Mouse (Mus musculus): Measurements from ENCODE around the gene Slc16a13. TPM values are rescaled to one million over a fixed set of nuclear protein-coding genes. Genes with fewer than 3 reads are reported as not detected.
A peak's percentile ranks its signal among the peaks of the same experiment; 100 is the strongest.

Slc16a13 gene
- polyA plus RNA-seq, 1 experiment: 11.3 TPM

GRCm38 (mm10) chr11:70234037-70234436 lies 13.2 kb upstream of the Slc16a13 start:
- 50% methylated on average over 5 of the region's 5 CpGs for WGBS
- peak; percentile 55; the same call in 1 of the 2 replicates for TF ChIP-seq POLR2A (IDR thresholded peaks at IDR 0.05; ENCODE audit: borderline replicate concordance, extremely low read depth, low read depth, low read length)
- no peak for TF ChIP-seq CTCF (IDR thresholded peaks at IDR 0.05; ENCODE audit: insufficient read depth, low read length)
- peak; percentile 22 for DNase-seq
- peak overlapping the region; percentile 49 for H3K4me3 ChIP-seq (replicated peaks; ENCODE audit: extremely low read depth, low read depth, low read length)
- H3K4me1 ChIP-seq (ENCODE audit: control insufficient read depth, insufficient read depth, low read length): peaks cover 10% of the 10 kb centered on the region

GRCm38 (mm10) chr11:70233016-70233415 lies 12.2 kb upstream of the Slc16a13 start:
- peaks cover 8% of the 10 kb centered on the region for H3K4me1 ChIP-seq (ENCODE audit: control insufficient read depth, insufficient read depth, low read length)
- whole genome bisulfite sequencing: 35% methylated on average over 8 of the region's 8 CpGs
- TF ChIP-seq POLR2A (IDR thresholded peaks at IDR 0.05; ENCODE audit: borderline replicate concordance, extremely low read depth, low read depth, low read length) (0 out of 2 replicates have a peak, but pooled peaks have one; percentile 12), CTCF (IDR thresholded peaks at IDR 0.05; ENCODE audit: insufficient read depth, low read length) (no peak)
- DNase-seq: peak; percentile 27
- peak overlapping the region; percentile 83 for H3K4me3 ChIP-seq (replicated peaks; ENCODE audit: extremely low read depth, low read depth, low read length)

GRCm38 (mm10) chr11:70232546-70232945 lies 11.7 kb upstream of the Slc16a13 start:
- H3K4me3 ChIP-seq (replicated peaks; ENCODE audit: extremely low read depth, low read depth, low read length): peak overlapping the region; percentile 83
- TF ChIP-seq POLR2A (IDR thresholded peaks at IDR 0.05; ENCODE audit: borderline replicate concordance, extremely low read depth, low read depth, low read length) (0 out of 2 replicates have a peak, but pooled peaks have one; percentile 2), CTCF (IDR thresholded peaks at IDR 0.05; ENCODE audit: insufficient read depth, low read length) (no peak)
- H3K4me1 ChIP-seq (ENCODE audit: control insufficient read depth, insufficient read depth, low read length): peaks cover 8% of the 10 kb centered on the region
- DNase-seq: peak; percentile 57
- 17% methylated on average over 9 of the region's 10 CpGs for WGBS

DNA sequence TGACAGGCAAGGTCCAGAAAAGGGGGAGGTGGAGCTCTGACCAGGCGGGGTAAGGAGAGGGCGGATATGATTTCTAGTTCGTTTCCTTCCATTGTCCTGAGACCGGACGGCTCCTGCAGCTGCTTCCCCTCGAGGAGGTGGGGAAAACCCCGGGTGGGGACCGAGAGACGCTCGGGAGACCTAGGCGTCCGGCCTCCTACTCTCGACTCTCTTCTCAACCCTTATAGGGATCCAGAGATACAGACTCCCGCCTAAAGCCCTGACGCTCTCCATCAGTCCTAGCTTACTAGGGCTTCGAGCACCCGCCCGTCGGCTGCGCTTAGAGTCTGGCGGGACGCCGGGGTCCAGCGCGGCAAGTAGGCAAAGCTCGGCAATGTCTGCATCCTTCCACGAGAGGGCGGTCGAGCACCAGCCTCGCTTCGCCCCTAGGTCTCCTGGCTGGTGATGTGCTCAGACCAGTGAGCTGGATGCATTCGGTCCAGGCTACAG lies 9.4 kb upstream of the Slc16a13 start:
- under 1% methylated on average over 32 of the region's 32 CpGs for WGBS
- peak; percentile 92 for TF ChIP-seq CTCF (IDR thresholded peaks at IDR 0.05; ENCODE audit: insufficient read depth, low read length)
- peak; percentile 49; the same call in 1 of the 2 replicates for TF ChIP-seq POLR2A (IDR thresholded peaks at IDR 0.05; ENCODE audit: borderline replicate concordance, extremely low read depth, low read depth, low read length)
- DNase-seq: peak; percentile 87
- peak overlapping the region; percentile 73 for H3K4me3 ChIP-seq (replicated peaks; ENCODE audit: extremely low read depth, low read depth, low read length)
- H3K4me1 ChIP-seq (ENCODE audit: control insufficient read depth, insufficient read depth, low read length): peaks cover 9% of the 10 kb centered on the region

DNA sequence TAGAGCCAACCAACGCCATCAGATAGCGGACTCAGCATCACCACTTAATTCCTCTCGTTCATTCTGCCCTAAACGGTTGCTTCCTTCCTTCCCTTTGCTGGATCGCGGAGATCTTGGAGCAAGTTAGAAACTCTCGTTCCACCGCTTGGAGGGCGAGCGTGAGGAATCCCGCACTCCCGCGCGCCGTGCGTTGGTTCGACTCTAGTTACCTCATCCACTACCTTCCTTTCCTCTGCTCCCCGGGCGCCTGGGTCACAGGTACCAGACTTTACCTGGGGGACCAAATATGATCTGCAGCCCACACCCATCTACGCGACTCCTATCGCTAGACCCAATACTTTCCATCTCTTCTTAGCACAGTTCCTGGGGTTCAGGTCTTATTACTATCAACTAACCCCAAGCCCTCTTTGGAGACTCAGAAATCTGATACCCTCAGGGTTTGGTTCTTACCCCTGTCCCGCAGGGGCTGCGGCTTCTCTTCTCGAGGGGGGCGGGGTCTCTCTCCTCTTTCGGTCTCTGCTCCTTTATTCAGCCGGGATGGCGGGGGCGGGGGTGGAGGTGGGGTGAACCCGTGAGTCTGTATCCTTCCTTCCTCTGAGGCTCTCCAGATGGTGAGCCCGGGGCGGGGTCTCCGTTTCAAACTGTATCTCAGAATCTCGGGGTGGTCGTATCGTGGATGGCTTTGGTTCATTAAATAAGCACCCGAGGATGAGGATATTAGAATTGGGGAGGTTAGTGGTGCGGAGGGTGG lies 8.6 kb upstream of the Slc16a13 start, which contains the start of gene Bcl6b:
Bcl6b (minus strand) TSS at position 539 of the 751 bp plus-strand sequence.
- peak within 1 kb of the TSS; percentile 73 for H3K4me3 ChIP-seq (replicated peaks; ENCODE audit: extremely low read depth, low read depth, low read length)
- peaks cover 9% of the 10 kb centered on the region for H3K4me1 ChIP-seq (ENCODE audit: control insufficient read depth, insufficient read depth, low read length)
- TF ChIP-seq POLR2A (IDR thresholded peaks at IDR 0.05; ENCODE audit: borderline replicate concordance, extremely low read depth, low read depth, low read length) (no peak), CTCF (IDR thresholded peaks at IDR 0.05; ENCODE audit: insufficient read depth, low read length) (no peak)
- no peak for DNase-seq
- 1% methylated on average over 39 of the region's 39 CpGs for WGBS

DNA sequence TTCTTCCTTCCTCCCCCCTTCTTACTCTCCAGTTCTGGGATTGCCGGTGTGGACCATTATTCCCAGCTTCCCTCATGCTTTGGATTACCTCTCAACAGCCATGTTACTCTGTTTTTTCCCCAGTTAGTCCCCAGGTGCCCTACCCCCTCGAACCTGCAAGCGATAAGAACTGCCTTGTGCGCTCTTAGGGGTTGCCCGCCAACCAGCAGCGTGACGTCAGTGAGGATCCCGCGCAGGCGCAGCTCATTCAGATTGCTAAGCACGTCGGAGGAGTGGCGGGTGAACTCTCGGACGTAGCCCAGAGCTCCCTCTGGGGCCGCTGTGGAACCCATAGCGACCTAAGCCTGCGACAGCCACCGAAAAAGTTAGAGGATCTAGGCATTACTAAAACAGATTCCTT lies 8.0 kb upstream of the Slc16a13 start:
- peak; percentile 83 for DNase-seq
- Histone ChIP-seq H3K4me3 (replicated peaks; ENCODE audit: extremely low read depth, low read depth, low read length) (peak overlapping the region; percentile 63), H3K4me1 (ENCODE audit: control insufficient read depth, insufficient read depth, low read length) (peaks cover 5% of the 10 kb centered on the region)
- TF ChIP-seq CTCF (IDR thresholded peaks at IDR 0.05; ENCODE audit: insufficient read depth, low read length) (no peak), POLR2A (IDR thresholded peaks at IDR 0.05; ENCODE audit: borderline replicate concordance, extremely low read depth, low read depth, low read length) (peak; percentile 63; the same call in 1 of the 2 replicates)
- 1% methylated on average over 19 of the region's 19 CpGs for WGBS

DNA sequence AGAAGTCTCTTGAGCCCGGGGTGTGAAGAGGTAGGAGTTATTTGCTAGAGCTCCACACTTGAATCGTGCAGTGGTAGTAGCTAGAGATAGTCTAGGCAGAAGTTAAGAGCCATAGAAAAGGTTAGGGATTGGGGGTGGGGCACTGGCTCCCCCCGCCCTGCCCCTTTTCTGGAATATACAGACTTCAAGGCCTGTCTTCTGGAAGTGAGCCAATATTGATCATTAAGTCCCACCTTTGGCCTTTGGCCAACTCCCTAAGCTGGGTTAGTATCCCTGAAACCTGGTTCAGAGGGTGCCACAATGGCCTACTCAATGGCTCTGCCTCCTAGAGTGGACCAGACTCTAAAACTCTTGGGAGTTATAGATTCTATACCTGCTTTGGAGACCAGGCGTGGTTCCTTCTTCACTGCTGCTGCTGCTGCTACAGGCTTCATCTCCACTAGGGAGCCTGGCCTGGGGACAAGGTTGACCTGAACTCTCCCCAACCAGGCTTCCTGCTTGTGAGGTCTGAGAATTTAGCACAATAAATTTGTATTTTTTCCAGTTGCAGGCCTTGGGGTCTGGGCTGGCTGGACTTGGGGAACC lies 6.9 kb upstream of the Slc16a13 start:
- Histone ChIP-seq H3K4me1 (ENCODE audit: control insufficient read depth, insufficient read depth, low read length) (peaks cover 8% of the 10 kb centered on the region), H3K4me3 (replicated peaks; ENCODE audit: extremely low read depth, low read depth, low read length) (no peak overlapping the region)
- DNase-seq: no peak
- TF ChIP-seq POLR2A (IDR thresholded peaks at IDR 0.05; ENCODE audit: borderline replicate concordance, extremely low read depth, low read depth, low read length): no peak
- TF ChIP-seq CTCF (IDR thresholded peaks at IDR 0.05; ENCODE audit: insufficient read depth, low read length): no peak
- WGBS: 50% methylated on average over 4 of the region's 4 CpGs

DNA sequence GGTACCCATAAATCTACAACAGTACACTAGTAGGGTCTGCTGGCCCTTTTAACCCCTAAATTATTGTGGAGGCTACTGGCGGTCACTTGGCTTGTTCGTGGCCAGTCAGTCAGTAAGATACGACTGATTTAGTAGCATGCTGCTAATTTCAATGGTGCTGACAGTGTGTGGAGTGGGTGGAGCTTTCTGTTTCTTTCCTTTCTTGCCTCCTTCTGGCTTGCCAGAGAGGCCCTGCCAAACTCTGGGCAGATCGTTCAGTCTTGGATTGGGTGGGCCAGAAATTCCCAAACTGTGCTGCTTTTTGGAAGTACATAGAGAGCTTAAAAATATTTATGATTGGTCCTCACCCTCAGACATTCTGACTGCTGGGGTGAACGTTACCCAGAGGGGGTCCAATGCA lies 6.3 kb upstream of the Slc16a13 start:
- H3K4me3 ChIP-seq (replicated peaks; ENCODE audit: extremely low read depth, low read depth, low read length): no peak overlapping the region
- H3K4me1 ChIP-seq (ENCODE audit: control insufficient read depth, insufficient read depth, low read length): peaks cover 8% of the 10 kb centered on the region
- no peak for DNase-seq
- TF ChIP-seq CTCF (IDR thresholded peaks at IDR 0.05; ENCODE audit: insufficient read depth, low read length) (no peak), POLR2A (IDR thresholded peaks at IDR 0.05; ENCODE audit: borderline replicate concordance, extremely low read depth, low read depth, low read length) (no peak)
- WGBS: 19% methylated on average over 5 of the region's 5 CpGs

DNA sequence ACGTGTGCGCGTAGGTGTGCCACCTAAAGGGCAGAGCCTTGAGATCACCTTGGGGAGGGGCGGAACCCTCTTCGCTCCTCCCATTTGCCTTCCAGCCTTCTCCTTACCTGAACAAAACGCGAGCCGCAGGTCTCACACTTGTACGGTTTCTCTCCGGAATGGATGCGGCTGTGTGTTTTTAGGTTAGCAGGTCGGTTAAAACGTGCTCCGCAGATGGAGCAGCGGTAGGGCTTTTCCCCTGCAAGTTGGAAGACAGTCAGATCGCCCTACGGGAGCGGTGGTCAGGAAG lies 5.7 kb upstream of the Slc16a13 start:
- TF ChIP-seq POLR2A (IDR thresholded peaks at IDR 0.05; ENCODE audit: borderline replicate concordance, extremely low read depth, low read depth, low read length) (no peak), CTCF (IDR thresholded peaks at IDR 0.05; ENCODE audit: insufficient read depth, low read length) (no peak)
- peak overlapping the region; percentile 3 for H3K4me3 ChIP-seq (replicated peaks; ENCODE audit: extremely low read depth, low read depth, low read length)
- DNase-seq: peak; percentile 56
- 22% methylated on average over 18 of the region's 18 CpGs for WGBS
- peaks cover 8% of the 10 kb centered on the region for H3K4me1 ChIP-seq (ENCODE audit: control insufficient read depth, insufficient read depth, low read length)
